Mouse (Mus musculus): ENCODE results near the gene Adamtsl3. TPM values are rescaled to one million over a fixed set of nuclear protein-coding genes. Genes with fewer than 3 reads are reported as not detected.
A peak's percentile ranks its signal among the peaks of the same experiment; 100 is the strongest.

Adamtsl3 gene
- polyA plus RNA-seq, 1 experiment from 2014 or later: 0.32 TPM

DNA sequence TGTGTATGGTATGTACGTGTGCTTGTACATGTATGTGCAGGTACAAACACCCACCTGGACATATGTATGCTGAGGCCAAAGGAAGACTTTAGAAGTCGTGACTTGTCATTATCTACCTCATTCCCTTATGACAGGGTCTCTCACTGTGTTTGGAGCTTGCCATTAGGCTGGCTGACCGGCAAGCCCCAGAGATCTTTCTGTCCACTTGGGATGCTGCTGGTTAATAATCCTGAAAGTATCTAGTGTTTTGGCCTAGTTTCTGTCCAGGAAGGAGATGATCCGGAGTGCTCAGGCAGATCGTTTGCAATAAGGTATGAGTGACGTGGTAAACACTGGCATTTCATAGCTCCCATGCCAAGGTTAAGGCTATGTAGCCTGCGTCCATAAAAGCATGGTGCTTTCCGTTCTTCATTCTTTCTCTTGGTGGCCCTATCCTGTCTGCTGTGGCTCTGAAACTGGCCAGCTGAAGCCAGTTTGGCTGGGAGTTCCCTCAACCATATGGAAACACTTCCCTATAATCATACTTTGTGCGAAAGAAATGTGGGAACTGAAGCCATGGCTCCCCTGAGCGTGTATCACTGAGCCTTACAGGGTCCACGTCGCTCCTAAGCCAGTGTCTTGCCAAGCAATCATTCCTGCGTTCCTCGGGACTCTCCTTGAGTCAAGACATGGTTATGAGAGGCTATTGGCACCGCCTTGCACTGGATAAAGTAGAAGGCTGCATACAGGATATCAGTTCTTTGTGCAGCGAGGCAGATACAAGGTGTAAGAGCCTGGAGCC is 141.1 kb downstream of the Adamtsl3 start:
- Histone ChIP-seq H3K9me3 (ENCODE audit: control insufficient read depth, low read length) (no peaks in the 10 kb centered on the region), H3K4me2 (ENCODE audit: low read length) (no peak overlapping the region), H3K27me3 (replicated peaks; ENCODE audit: control insufficient read depth, insufficient read depth, low read length) (no peaks in the 10 kb centered on the region), H3K27ac (ENCODE audit: low read length) (no peak overlapping the region), H3K4me1 (replicated peaks; ENCODE audit: control insufficient read depth, insufficient read depth, low read length) (peaks cover 5% of the 10 kb centered on the region; the same call in 1 of the 2 replicates), H3K4me3 (replicated peaks; ENCODE audit: low read length) (no peak overlapping the region), H3K9ac (replicated peaks; ENCODE audit: low read depth, low read length) (no peak overlapping the region), H3K36me3 (ENCODE audit: control insufficient read depth, insufficient read depth) (no peaks in the 10 kb centered on the region)
- WGBS: 89% methylated on average over 16 of the region's 16 CpGs
- no peak for ATAC-seq

DNA sequence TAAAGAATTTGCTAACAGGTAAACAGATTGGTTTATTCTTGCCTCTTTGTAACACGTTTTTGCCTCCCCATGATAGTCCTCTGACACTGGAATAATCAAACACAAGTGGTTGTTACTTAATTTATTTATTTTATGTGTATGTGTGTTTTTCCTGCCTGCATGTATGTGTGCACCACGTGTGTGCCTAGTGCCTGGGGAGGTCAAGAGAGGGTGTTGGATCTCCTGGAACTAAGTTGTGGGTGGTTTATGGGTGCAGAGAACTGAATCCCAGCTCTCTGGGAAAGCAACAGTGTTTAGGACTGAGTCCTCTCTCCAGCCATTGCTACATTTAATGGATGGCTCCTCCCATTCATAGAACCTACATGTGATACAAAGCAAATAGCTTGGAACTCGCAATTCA is 143.0 kb downstream of the Adamtsl3 start:
- H3K4me3 ChIP-seq (replicated peaks; ENCODE audit: low read length): no peak overlapping the region
- no peaks in the 10 kb centered on the region for H3K9me3 ChIP-seq (ENCODE audit: control insufficient read depth, low read length)
- ATAC-seq: no peak
- H3K27ac ChIP-seq (ENCODE audit: low read length): no peak overlapping the region
- no peaks in the 10 kb centered on the region for H3K36me3 ChIP-seq (ENCODE audit: control insufficient read depth, insufficient read depth)
- no peaks in the 10 kb centered on the region for H3K27me3 ChIP-seq (replicated peaks; ENCODE audit: control insufficient read depth, insufficient read depth, low read length)
- no peak overlapping the region for H3K9ac ChIP-seq (replicated peaks; ENCODE audit: low read depth, low read length)
- peaks cover 5% of the 10 kb centered on the region; the same call in 1 of the 2 replicates for H3K4me1 ChIP-seq (replicated peaks; ENCODE audit: control insufficient read depth, insufficient read depth, low read length)
- no peak overlapping the region for H3K4me2 ChIP-seq (ENCODE audit: low read length)
- WGBS: 83% methylated on average over 3 of the region's 3 CpGs

DNA sequence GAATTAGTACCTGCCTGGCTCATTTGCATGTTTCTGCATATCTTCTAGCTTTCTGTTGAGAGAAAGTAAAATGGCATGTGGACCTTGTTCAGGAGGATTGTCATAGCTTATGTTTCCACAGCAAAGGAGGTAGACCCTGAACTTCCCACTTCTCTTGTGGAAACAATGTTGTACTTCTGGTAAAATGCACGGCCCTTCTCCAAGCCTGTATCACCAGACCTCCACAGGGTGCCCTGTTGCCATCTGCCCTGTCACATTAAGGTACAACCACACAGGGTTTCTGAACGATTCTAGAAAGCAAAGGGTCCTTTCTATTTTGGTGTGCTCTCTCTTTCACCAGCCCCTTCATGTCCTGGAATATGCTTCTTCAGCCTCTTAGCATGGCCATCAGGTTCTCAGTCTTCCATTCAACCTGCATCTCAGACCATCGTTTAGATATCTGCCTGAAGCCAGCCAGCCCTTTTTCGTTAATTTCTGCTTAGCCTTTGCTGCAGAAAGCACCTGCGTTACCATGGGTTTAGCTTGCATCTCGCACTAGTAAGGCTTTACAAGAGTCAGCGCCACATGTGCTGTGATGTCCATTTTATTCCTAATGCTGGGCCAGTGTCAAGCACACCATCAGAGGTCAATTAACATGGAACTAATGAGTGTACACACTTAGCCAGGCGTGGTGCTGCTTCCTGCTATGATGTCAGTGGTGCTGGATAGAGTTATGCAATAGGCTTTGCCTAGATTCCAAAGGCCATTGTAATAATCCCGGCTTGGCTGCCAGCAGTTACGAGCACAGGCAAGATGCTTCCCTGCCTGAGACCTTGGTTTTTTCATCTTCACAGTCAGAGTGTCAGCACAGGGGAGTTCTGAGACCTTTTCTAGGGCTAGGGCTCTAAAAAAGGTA is 143.6 kb downstream of the Adamtsl3 start:
- Histone ChIP-seq H3K36me3 (ENCODE audit: control insufficient read depth, insufficient read depth) (no peaks in the 10 kb centered on the region), H3K4me3 (replicated peaks; ENCODE audit: low read length) (no peak overlapping the region), H3K27me3 (replicated peaks; ENCODE audit: control insufficient read depth, insufficient read depth, low read length) (no peaks in the 10 kb centered on the region), H3K9me3 (ENCODE audit: control insufficient read depth, low read length) (no peaks in the 10 kb centered on the region), H3K4me2 (ENCODE audit: low read length) (no peak overlapping the region), H3K9ac (replicated peaks; ENCODE audit: low read depth, low read length) (no peak overlapping the region), H3K4me1 (replicated peaks; ENCODE audit: control insufficient read depth, insufficient read depth, low read length) (peaks cover 5% of the 10 kb centered on the region; the same call in 1 of the 2 replicates), H3K27ac (ENCODE audit: low read length) (no peak overlapping the region)
- ATAC-seq: no peak
- 50% methylated on average over 10 of the region's 10 CpGs for WGBS

DNA sequence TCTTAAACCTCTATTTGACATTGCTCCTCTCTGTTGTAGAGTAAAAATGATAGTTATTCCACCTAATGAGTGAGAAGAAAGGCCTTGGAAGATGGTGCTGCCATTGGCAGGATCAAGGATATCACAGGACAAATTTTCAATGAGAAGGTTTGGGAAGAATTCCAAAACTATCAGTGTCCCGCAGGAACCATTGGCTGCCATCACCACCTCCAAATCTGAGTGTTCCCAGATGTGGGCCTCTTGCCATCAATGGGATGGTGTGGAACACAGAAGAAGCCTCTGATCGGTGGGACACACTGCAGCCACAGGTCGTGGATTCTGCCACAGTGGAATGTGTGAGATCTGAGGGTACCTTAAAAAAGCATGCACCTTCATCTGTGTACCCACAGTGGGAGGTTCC is 147.9 kb downstream of the Adamtsl3 start:
- ATAC-seq: no peak
- H3K36me3 ChIP-seq (ENCODE audit: control insufficient read depth, insufficient read depth): no peaks in the 10 kb centered on the region
- 80% methylated on average over 3 of the region's 3 CpGs for WGBS

DNA sequence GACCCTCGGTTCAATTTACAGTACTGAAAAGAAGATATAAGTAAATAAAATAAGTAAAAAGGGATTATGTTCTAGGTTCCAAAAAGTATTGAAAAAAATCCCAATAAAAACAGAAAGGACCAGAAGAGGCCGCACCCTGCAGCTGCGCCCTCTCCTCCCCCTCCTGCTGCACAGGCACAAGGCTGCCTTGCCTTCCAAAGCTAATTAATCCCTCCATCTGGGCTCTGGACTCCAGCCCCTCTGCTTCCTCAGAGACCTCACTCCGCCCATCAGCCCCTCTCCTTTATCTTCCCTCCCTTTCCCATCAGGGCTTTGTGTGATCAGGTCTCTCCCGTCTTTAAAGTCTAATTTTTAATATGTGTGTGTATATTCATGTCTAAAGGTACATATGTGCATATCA is 149.3 kb downstream of the Adamtsl3 start:
- Histone ChIP-seq H3K36me3 (ENCODE audit: control insufficient read depth, insufficient read depth) (no peaks in the 10 kb centered on the region), H3K4me2 (ENCODE audit: low read length) (no peak overlapping the region), H3K27me3 (replicated peaks; ENCODE audit: control insufficient read depth, insufficient read depth, low read length) (no peaks in the 10 kb centered on the region), H3K9ac (replicated peaks; ENCODE audit: low read depth, low read length) (no peak overlapping the region), H3K4me1 (replicated peaks; ENCODE audit: control insufficient read depth, insufficient read depth, low read length) (peaks cover 12% of the 10 kb centered on the region), H3K4me3 (replicated peaks; ENCODE audit: low read length) (no peak overlapping the region), H3K27ac (ENCODE audit: low read length) (no peak overlapping the region), H3K9me3 (ENCODE audit: control insufficient read depth, low read length) (no peaks in the 10 kb centered on the region)
- peak; percentile 91 for ATAC-seq
- 10% methylated on average over 5 of the region's 5 CpGs for WGBS

More for the DNA sequence above, 147.9 kb downstream of the Adamtsl3 start:
- Histone ChIP-seq H3K4me2 (ENCODE audit: low read length) (no peak overlapping the region), H3K9ac (replicated peaks; ENCODE audit: low read depth, low read length) (no peak overlapping the region), H3K27me3 (replicated peaks; ENCODE audit: control insufficient read depth, insufficient read depth, low read length) (no peaks in the 10 kb centered on the region), H3K4me3 (replicated peaks; ENCODE audit: low read length) (no peak overlapping the region), H3K4me1 (replicated peaks; ENCODE audit: control insufficient read depth, insufficient read depth, low read length) (peaks cover 12% of the 10 kb centered on the region), H3K27ac (ENCODE audit: low read length) (no peak overlapping the region), H3K9me3 (ENCODE audit: control insufficient read depth, low read length) (no peaks in the 10 kb centered on the region)

DNA sequence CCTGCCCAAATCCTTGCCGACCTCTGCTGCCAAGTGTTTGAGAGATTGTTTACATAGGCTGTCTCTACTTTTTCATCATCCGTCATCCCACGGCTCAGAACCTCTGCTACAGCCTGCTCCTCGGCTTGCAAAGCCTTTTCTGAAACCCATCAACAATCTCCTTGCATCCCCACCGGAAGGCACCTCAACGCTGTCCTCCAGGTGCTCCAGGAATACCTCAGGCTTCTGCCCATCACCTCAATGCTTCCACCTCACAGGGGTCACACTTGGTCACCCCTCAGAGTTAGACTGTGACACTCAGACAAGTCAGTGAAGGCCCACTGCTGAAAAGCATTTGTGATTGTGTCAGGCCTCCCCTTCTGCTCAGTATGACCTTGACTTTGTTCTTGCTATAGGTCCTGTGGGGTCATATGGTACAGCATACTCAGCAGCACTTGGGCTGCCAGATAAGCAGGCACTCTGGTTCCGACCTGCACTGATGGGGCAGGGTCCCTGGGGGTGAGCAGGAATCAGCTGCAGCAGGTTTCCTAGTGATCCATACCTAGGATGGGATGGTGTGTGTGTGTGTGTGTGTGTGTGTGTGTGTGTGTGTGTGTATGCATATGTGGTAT is 150.0 kb downstream of the Adamtsl3 start:
- WGBS: 53% methylated on average over 7 of the region's 7 CpGs
- Histone ChIP-seq H3K4me1 (replicated peaks; ENCODE audit: control insufficient read depth, insufficient read depth, low read length) (peaks cover 12% of the 10 kb centered on the region), H3K4me3 (replicated peaks; ENCODE audit: low read length) (no peak overlapping the region), H3K27me3 (replicated peaks; ENCODE audit: control insufficient read depth, insufficient read depth, low read length) (no peaks in the 10 kb centered on the region), H3K4me2 (ENCODE audit: low read length) (no peak overlapping the region), H3K27ac (ENCODE audit: low read length) (peak overlapping the region; percentile 0; the same call in 1 of the 2 replicates), H3K9me3 (ENCODE audit: control insufficient read depth, low read length) (no peaks in the 10 kb centered on the region), H3K9ac (replicated peaks; ENCODE audit: low read depth, low read length) (no peak overlapping the region), H3K36me3 (ENCODE audit: control insufficient read depth, insufficient read depth) (no peaks in the 10 kb centered on the region)
- ATAC-seq: peak; percentile 42

DNA sequence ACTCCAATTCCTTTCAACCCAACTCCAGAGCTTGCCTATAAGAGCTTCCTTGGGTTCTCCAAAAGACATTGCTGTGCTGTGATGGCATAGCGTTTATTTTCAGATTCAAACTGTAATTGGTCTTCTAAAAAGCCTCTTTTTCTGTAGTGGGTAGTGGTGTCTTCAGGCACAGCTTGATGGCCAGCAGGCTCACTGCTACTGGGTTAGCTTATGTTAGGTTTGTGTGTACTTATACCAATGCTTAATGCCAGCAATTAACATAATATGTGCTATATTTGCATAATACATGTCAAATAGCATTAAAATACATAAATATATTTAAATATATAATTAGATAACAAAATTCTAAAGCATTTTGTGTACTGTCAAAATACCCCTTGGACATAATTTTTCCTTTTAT is 155.5 kb downstream of the Adamtsl3 start:
- H3K4me2 ChIP-seq (ENCODE audit: low read length): no peak overlapping the region
- H3K27me3 ChIP-seq (replicated peaks; ENCODE audit: control insufficient read depth, insufficient read depth, low read length): no peaks in the 10 kb centered on the region
- no peaks in the 10 kb centered on the region for H3K36me3 ChIP-seq (ENCODE audit: control insufficient read depth, insufficient read depth)
- ATAC-seq: peak; percentile 78
- H3K4me1 ChIP-seq (replicated peaks; ENCODE audit: control insufficient read depth, insufficient read depth, low read length): no peaks in the 10 kb centered on the region
- 85% methylated on average over 1 of the region's 1 CpGs for WGBS
- no peak overlapping the region for H3K27ac ChIP-seq (ENCODE audit: low read length)
- no peak overlapping the region for H3K4me3 ChIP-seq (replicated peaks; ENCODE audit: low read length)
- H3K9me3 ChIP-seq (ENCODE audit: control insufficient read depth, low read length): no peaks in the 10 kb centered on the region
- H3K9ac ChIP-seq (replicated peaks; ENCODE audit: low read depth, low read length): no peak overlapping the region

DNA sequence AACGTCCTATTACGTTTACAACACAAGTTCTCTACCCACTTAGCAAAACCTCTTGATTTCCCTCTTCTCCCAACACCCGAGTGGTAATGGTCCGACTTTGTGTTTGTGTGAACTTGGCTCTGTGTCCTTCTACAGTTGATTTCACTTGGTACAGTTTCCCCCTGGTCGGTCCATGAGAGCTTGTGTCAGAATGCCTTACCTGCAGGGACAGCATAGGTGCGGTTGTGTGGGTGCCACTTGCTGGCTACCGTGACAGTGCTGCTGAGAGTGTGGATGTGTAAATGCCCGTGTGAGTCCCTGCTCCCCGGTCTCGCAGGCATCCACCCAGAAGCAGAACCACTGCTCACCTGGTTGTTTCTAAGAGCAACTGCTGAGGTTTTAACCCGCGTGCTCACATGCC is 157.4 kb downstream of the Adamtsl3 start:
- Histone ChIP-seq H3K4me3 (replicated peaks; ENCODE audit: low read length) (no peak overlapping the region), H3K9me3 (ENCODE audit: control insufficient read depth, low read length) (no peaks in the 10 kb centered on the region), H3K36me3 (ENCODE audit: control insufficient read depth, insufficient read depth) (no peaks in the 10 kb centered on the region), H3K4me1 (replicated peaks; ENCODE audit: control insufficient read depth, insufficient read depth, low read length) (no peaks in the 10 kb centered on the region), H3K9ac (replicated peaks; ENCODE audit: low read depth, low read length) (no peak overlapping the region), H3K4me2 (ENCODE audit: low read length) (no peak overlapping the region), H3K27ac (ENCODE audit: low read length) (no peak overlapping the region), H3K27me3 (replicated peaks; ENCODE audit: control insufficient read depth, insufficient read depth, low read length) (no peaks in the 10 kb centered on the region)
- 93% methylated on average over 12 of the region's 12 CpGs for WGBS
- ATAC-seq: no peak

DNA sequence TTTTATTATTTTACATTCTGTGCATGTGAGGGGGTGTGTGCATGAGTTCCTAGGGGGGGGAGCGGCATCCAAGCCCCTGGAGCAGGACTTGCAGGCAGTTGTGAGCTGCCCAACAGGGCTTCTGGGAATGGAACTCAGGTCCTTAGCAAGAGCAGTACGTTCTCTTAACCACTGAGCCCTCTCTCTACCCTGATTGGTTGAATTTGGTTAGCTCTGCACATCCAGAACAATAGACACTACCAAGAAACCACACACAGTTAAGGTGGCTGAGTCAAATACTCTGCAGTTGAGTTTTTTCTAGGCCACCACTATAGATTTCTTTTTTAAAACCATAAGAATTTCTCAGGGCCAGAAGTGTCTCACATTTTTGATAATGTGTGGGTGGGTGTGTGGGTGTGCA is 158.7 kb downstream of the Adamtsl3 start:
- ATAC-seq: no peak
- H3K36me3 ChIP-seq (ENCODE audit: control insufficient read depth, insufficient read depth): no peaks in the 10 kb centered on the region
- no peak overlapping the region for H3K4me2 ChIP-seq (ENCODE audit: low read length)
- no peak overlapping the region for H3K4me3 ChIP-seq (replicated peaks; ENCODE audit: low read length)
- no peaks in the 10 kb centered on the region for H3K4me1 ChIP-seq (replicated peaks; ENCODE audit: control insufficient read depth, insufficient read depth, low read length)
- no peak overlapping the region for H3K27ac ChIP-seq (ENCODE audit: low read length)
- no peaks in the 10 kb centered on the region for H3K27me3 ChIP-seq (replicated peaks; ENCODE audit: control insufficient read depth, insufficient read depth, low read length)
- H3K9ac ChIP-seq (replicated peaks; ENCODE audit: low read depth, low read length): no peak overlapping the region
- H3K9me3 ChIP-seq (ENCODE audit: control insufficient read depth, low read length): no peaks in the 10 kb centered on the region
- 76% methylated on average over 2 of the region's 2 CpGs for WGBS

Data from forebrain, embryonic 16.5 days (tissue).